Mouse (Mus musculus) brain, embryonic 14.5 days (tissue): ENCODE measurements around the gene Lpgat1.

ENCODE experiments used
- CTCF ChIP-seq: fragments of 200-500 bp; IDR thresholded peaks from 2 replicates; pipeline ENCODE4 v1.5.1; 2012; ENCODE audit warnings: inconsistent platforms, mild to moderate bottlenecking, moderate library complexity, borderline replicate concordance; ENCODE audit not compliant: insufficient read depth, insufficient read length; ENCODE audit errors: extremely low read depth
- POLR2A ChIP-seq: fragments of 200-500 bp; IDR thresholded peaks from 2 replicates; pipeline ENCODE4 v1.6.1; 2012; ENCODE audit warnings: mild to moderate bottlenecking, inconsistent platforms, borderline replicate concordance; ENCODE audit not compliant: poor library complexity, insufficient read depth, insufficient read length, severe bottlenecking; ENCODE audit errors: extremely low read depth

GRCm38 (mm10) chr1:191719326-191719725, 1.7 kb downstream of the Lpgat1 start:
- TF ChIP-seq CTCF = no peak
- no peak for TF ChIP-seq POLR2A
